Mouse (Mus musculus): ENCODE results near the gene Agbl1.
"Not testable (repeated sequence)": the region's sequence is repeated elsewhere in the genome, so short reads cannot be mapped to it uniquely, and the experiment has no call there.

Gene Agbl1

DNA sequence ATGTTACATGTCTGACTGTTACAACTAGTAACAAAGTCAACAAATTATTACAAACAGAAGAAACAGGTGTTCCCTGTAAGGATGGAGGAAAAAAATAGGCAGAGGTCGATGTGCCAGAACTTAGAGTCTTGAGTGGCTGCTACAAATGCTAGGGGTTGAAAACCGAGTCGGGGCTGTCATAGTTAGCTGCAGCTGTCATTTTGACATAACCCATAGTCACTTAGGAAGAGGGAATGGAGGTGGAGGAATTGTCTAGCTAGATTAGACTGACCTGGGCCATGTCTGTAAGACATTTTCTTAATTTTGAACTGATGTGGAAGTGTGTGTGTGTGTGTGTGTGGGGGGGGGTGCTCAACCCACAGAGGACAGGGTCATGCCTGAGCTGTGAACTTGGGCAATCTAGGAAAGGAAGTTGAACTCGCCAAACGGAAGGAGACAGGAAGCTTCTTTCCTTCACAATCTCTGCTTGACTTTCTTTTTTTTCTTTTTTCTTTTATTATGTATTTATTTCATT lies 364.9 kb downstream of the Agbl1 start:
- DNase-seq (ENCODE audit: low spot score): no peak

- DNase-seq (ENCODE audit: low spot score): no peak
Observed at GRCm38 (mm10) chr7:76597812-76598211, 368.1 kb downstream of the Agbl1 start.

GRCm38 (mm10) chr7:76600050-76600690 lies 370.5 kb downstream of the Agbl1 start:
- DNase-seq (ENCODE audit: low spot score): no peak

DNA sequence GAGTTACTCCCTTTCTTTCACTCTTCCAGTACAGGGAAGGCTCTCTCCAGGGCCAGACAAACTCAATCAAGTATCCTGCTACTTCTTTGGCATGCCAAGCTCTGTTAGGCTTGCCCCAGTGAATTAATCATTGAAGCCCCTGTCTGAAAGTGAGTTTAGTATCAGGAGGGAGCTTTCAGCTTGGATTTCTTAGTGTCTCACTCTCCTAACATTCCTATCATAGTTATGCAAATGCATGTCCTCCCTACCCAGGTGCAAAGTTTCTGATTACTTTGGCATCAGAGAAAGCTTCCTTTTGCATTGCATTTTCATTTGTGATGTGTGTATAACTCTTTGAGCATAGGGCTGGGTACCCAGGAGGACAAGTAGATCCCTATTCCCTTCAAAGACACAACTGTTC lies 399.8 kb downstream of the Agbl1 start:
- DNase-seq (ENCODE audit: low spot score): no peak

GRCm38 (mm10) chr7:76650984-76651383 lies 421.3 kb downstream of the Agbl1 start:
- no peak for DNase-seq (ENCODE audit: low spot score)

DNA sequence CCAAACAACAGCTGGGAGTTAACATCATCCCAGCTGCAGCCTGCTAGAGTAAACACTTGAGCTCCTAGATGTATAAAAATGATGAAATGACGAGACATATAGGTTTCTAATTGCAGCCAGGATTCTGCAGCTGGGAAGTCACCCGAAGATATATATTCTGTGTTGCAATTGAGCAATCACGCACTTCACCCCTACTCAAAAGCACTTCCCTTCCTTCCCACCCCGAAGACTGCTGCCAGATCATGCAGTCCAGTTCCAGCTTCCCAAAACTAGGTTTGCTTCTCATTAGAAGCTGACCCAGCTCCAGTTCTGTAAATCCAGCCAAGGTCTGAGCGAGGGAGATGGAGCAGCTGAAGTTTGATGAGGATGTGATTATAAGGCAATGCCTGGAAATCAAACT lies 431.4 kb downstream of the Agbl1 start:
- DNase-seq (ENCODE audit: low spot score): no peak

- no peak for DNase-seq (ENCODE audit: low spot score)
Observed at GRCm38 (mm10) chr7:76674856-76675255, 445.2 kb downstream of the Agbl1 start.

DNA sequence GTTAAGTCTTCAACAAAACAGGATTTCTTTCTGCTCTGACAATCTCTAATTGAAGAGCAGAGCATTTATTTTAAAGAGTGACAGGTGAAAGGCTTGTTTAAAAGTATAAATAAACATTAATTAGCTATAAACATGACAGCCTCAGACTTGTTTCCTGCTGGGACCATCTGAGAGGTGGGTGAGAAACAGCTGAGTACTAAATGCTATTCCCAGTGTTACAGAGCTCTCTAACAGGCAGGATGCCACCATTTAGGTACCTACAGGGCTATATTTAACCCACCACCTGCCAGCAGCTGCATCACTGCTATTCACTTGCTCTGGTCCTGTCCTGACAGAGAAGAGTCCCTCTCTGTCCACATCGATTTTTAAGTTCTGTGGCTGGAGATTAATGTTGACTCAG lies 471.5 kb downstream of the Agbl1 start:
- no peak for DNase-seq (ENCODE audit: low spot score)

- DNase-seq (ENCODE audit: low spot score): not testable (repeated sequence)
Observed at GRCm38 (mm10) chr7:76732220-76732619, 502.5 kb downstream of the Agbl1 start.

DNA sequence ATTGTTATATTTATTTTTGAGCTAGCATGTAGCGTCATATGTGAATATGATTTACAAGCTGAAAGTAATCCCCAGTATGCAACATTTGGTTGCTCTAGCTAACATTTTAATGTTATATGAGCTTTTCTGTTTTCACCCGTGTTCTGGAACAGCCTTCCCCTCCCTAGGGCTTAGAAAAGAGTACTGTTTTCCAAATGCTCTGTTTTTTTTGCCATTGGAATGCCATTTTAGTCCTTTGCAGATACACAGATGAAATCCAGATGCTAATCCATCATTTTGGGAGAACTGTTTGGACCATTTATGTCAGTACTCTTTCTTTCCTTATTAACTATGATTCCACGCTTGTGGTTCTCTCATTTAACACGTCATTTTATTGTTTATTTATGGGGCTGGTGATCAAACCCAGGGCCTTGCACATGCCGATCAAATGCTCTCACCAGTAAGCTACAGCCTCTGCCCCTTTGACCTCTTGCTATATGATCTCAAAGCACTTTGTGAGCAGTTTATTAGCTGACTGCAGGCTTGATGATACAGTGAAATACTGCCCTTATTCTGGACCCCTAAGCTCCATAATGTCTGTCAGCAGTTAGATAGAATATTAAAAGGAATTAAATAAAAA lies 547.7 kb downstream of the Agbl1 start:
- no peak for DNase-seq (ENCODE audit: low spot score)

GRCm38 (mm10) chr7:76780446-76780845 lies 550.8 kb downstream of the Agbl1 start:
- no peak for DNase-seq (ENCODE audit: low spot score)

DNA sequence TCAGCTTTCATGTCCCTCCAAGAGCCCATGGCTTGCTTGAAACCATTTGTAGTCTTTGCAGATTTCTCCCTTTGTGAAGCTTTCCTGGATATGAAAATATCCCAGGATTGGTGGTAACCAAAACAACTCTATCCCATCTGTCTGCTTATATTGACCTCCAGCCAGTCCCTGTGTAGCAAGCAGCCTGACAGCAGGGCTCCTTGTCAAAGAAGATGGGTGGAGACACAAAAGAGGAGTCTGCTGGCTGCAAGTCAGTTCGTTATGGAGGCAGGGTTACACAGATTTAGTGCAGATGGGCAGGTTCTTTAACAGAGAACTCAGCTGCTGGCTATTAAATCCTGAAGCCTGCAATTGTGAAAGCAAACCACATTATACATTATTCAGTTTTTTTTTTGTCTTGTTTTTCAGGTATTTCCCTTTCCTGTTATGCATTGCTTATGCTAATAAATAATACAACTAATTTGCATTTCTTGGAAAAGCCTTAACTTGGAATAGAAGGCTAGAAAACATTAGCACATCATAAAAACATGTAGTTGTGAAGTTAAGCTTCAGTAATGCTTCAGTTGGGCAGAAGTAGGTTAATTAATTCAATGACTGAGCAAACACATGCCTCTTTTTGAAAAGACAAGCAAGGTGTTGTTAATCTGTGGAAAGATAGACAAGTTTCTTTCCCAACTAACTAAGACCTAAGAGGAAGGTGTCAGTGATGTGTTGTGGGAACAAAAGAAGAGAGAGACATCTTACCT lies 559.0 kb downstream of the Agbl1 start:
- DNase-seq (ENCODE audit: low spot score): no peak

DNA sequence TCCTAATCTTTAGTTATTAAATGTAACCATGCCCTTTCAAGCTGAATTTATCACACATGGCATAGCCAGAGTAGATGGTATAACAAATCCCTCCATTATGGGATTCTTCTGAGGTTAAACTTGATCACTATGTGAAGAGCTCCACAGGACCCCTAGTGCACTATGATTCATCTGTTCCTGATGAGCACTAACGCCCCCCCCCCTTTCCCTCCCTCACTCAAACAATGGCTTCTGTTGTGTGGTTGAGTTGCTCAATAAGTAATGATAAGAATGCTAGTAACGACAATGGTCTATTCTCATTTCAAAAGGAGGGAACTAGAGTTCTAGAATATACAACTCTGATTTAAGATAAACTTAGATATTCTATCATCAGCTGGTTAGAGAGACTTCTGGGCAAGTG lies 560.4 kb downstream of the Agbl1 start:
- DNase-seq (ENCODE audit: low spot score): no peak

- no peak for DNase-seq (ENCODE audit: low spot score)
Observed at GRCm38 (mm10) chr7:76791247-76791646, 561.6 kb downstream of the Agbl1 start.

GRCm38 (mm10) chr7:76810003-76810402 lies 580.3 kb downstream of the Agbl1 start:
- DNase-seq (ENCODE audit: low spot score): no peak

DNA sequence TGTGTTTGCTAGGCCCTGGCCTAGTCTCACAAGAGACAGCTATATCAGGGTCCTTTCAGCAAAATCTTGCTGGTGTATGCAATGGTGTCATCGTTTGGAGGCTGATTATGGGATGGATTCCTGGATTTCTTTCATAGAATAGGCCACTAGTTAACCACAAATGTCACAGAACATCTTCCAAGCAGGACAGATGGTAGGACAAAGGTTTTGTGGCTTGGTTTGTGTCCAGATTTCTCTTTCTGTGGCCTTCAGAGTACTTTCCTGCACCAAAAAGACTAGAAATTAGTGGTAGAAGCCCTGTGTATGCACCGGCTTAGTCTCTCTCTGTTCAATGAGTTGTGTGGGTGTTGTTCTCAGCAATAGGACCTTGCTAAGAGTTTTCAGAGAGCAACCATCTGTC lies 590.9 kb downstream of the Agbl1 start:
- no peak for DNase-seq (ENCODE audit: low spot score)

- DNase-seq (ENCODE audit: low spot score): no peak
Observed at GRCm38 (mm10) chr7:76842146-76842545, 612.5 kb downstream of the Agbl1 start.

GRCm38 (mm10) chr7:76889416-76890209 lies 659.9 kb downstream of the Agbl1 start:
- DNase-seq (ENCODE audit: low spot score): no peak

GRCm38 (mm10) chr7:76904096-76904495 lies 674.4 kb downstream of the Agbl1 start:
- DNase-seq (ENCODE audit: low spot score): no peak

DNA sequence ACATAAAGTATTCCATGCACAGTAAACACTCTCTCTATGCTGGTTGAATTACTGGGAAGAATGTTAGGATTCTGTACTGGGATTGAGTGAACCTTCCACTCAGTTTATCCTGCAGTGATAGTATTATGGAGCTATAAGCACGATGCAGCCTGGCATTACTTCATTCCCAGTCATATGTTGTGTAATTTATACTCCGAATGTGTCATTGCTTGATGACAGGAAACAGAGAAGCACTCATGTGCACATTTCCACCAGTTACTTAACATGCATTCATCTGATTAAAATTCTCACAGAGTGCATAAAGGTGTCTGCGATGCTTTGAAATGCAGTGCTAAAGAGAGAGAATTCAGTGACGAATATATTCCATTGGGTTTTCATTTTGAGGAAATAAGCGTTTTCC lies 682.0 kb downstream of the Agbl1 start:
- DNase-seq (ENCODE audit: low spot score): no peak

- no peak for DNase-seq (ENCODE audit: low spot score)
Observed at GRCm38 (mm10) chr7:76918871-76919270, 689.2 kb downstream of the Agbl1 start.

DNA sequence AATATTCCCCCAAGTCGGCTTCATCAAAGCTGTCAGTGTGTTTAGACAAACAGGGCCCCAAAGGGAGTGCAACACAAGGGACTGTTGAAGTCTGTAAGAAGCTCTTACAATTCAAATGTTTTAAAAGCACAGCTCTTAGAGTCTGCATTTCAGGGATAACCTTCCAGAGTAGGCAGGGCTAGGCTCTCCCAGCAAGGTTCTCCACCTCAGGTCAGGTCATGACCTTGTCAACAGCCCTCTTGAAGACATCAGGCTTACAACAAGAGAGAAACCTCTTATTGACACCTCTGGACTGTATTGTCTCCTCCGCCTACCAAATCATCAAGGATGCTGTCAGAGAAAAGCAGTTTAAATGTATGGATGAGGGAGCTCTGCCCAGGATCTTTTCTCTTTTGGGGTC lies 692.0 kb downstream of the Agbl1 start:
- DNase-seq (ENCODE audit: low spot score): no peak

Data from adipocyte (in vitro differentiated cells).